Mouse (Mus musculus) embryo, embryonic 10.5 days (tissue): ENCODE measurements at regions not wholly inside any gene's neighbourhood (a gene's known extent, or its start where the extent isn't known, plus 50 kb on each side); places are given as distances from the start of the nearest gene placed in this dataset.

Experiments
- DNase-seq: peaks from one replicate; pipeline ENCODE4 v3.0.0-alpha.2; 2015; ENCODE audit warnings: low spot score

GRCm38 (mm10) chr8:8391321-8391720 lies 269.7 kb downstream of the Efnb2 start:
- DNase-seq: no peak

- DNase-seq: no peak
Measured at GRCm38 (mm10) chr8:8378248-8378647, 282.8 kb downstream of the Efnb2 start.

- DNase-seq: no peak
Measured at GRCm38 (mm10) chr8:8376791-8377190, 284.3 kb downstream of the Efnb2 start.

- DNase-seq: no peak
Measured at GRCm38 (mm10) chr8:8376379-8376778, 284.7 kb downstream of the Efnb2 start.

- DNase-seq: no peak
Measured at GRCm38 (mm10) chr8:8367282-8367871, 293.7 kb downstream of the Efnb2 start.

- peak; percentile 15 for DNase-seq
Measured at GRCm38 (mm10) chr8:8361941-8362537, 299.0 kb downstream of the Efnb2 start.

- DNase-seq: no peak
Measured at GRCm38 (mm10) chr8:8360586-8360985, 300.5 kb downstream of the Efnb2 start.

GRCm38 (mm10) chr8:8354977-8355376 lies 306.1 kb downstream of the Efnb2 start:
- no peak for DNase-seq

GRCm38 (mm10) chr8:8344661-8345060 lies 316.4 kb downstream of the Efnb2 start:
- no peak for DNase-seq

GRCm38 (mm10) chr8:8335256-8335972 lies 325.6 kb downstream of the Efnb2 start:
- peak; percentile 39 for DNase-seq

GRCm38 (mm10) chr8:8334515-8334914 lies 326.5 kb downstream of the Efnb2 start:
- DNase-seq: no peak

GRCm38 (mm10) chr8:8331249-8331648 lies 329.8 kb downstream of the Efnb2 start:
- DNase-seq: no peak

GRCm38 (mm10) chr8:8328010-8328666 lies 332.9 kb downstream of the Efnb2 start:
- DNase-seq: peak; percentile 43

GRCm38 (mm10) chr8:8326066-8326834 lies 334.8 kb downstream of the Efnb2 start:
- no peak for DNase-seq

GRCm38 (mm10) chr8:8325420-8325819 lies 335.6 kb downstream of the Efnb2 start:
- DNase-seq: no peak

- no peak for DNase-seq
Measured at GRCm38 (mm10) chr8:8324520-8324919, 336.5 kb downstream of the Efnb2 start.

- no peak for DNase-seq
Measured at GRCm38 (mm10) chr8:8308253-8308652, 352.8 kb downstream of the Efnb2 start.

GRCm38 (mm10) chr8:8307487-8307886 lies 353.6 kb downstream of the Efnb2 start:
- no peak for DNase-seq

- DNase-seq: no peak
Measured at GRCm38 (mm10) chr8:8299965-8300767, 360.9 kb downstream of the Efnb2 start.

GRCm38 (mm10) chr8:8292577-8293247 lies 368.3 kb downstream of the Efnb2 start:
- DNase-seq: no peak

GRCm38 (mm10) chr8:8285876-8286275 lies 375.2 kb downstream of the Efnb2 start:
- no peak for DNase-seq
